Mouse (Mus musculus) cerebellum, postnatal 14 days (tissue): ENCODE measurements around the gene Mex3a.
"Not testable (repeated sequence)": the region's sequence is repeated elsewhere in the genome, so short reads cannot be mapped to it uniquely, and the experiment has no call there.

ENCODE experiments used
- DNase-seq, 2 experiments: peaks; one replicate each; pipeline ENCODE4 v3.0.0; 2021; ENCODE audit warnings: mixed read lengths in 2 of 2

Mex3a gene

GRCm38 (mm10) chr3:88570341-88570740, 38.1 kb downstream of the Mex3a start:
- no peak for DNase-seq

- no peak for DNase-seq
Observed at GRCm38 (mm10) chr3:88571856-88572255, 39.7 kb downstream of the Mex3a start.

- no peak for DNase-seq
Observed at GRCm38 (mm10) chr3:88572835-88573234, 40.6 kb downstream of the Mex3a start.

GRCm38 (mm10) chr3:88573810-88574209, 41.6 kb downstream of the Mex3a start:
- no peak for DNase-seq

- DNase-seq: no peak
Observed at GRCm38 (mm10) chr3:88575540-88575939, 43.3 kb downstream of the Mex3a start, which contains the start of gene Ssr2. TSS of gene Ssr2 (plus strand) at chr3:88575876.

- not testable (repeated sequence) for DNase-seq
Observed at GRCm38 (mm10) chr3:88577846-88578245, 45.7 kb downstream of the Mex3a start.

- no peak for DNase-seq
Observed at GRCm38 (mm10) chr3:88578498-88579424, 46.6 kb downstream of the Mex3a start.

GRCm38 (mm10) chr3:88579454-88580117, 47.4 kb downstream of the Mex3a start:
- DNase-seq: peak; percentile 85 to 86

GRCm38 (mm10) chr3:88585769-88586168, 53.6 kb downstream of the Mex3a start:
- no peak for DNase-seq

- DNase-seq: no peak
Observed at GRCm38 (mm10) chr3:88586640-88587039, 54.4 kb downstream of the Mex3a start.

GRCm38 (mm10) chr3:88590246-88590645, 58.1 kb downstream of the Mex3a start:
- no peak for DNase-seq
